Mouse (Mus musculus) adrenal gland, postnatal 14 days (tissue): ENCODE measurements around the gene Trip11. TPM values are rescaled to one million over a fixed set of nuclear protein-coding genes. Genes with fewer than 3 reads are reported as not detected.
A peak's percentile ranks its signal among the peaks of the same experiment; 100 is the strongest.

ENCODE experiments used
- DNase-seq: peaks from one replicate; pipeline ENCODE4 v3.0.0; 2021; ENCODE audit warnings: mixed read lengths
- total RNA-seq: library from RNA; stranded (reverse); gene quantifications from 2 replicates; pipeline ENCODE4 v1.2.3, GENCODE M21; 2021

Trip11 gene
- total RNA-seq, 1 experiment from 2014 or later: 37.3 TPM

DNA sequence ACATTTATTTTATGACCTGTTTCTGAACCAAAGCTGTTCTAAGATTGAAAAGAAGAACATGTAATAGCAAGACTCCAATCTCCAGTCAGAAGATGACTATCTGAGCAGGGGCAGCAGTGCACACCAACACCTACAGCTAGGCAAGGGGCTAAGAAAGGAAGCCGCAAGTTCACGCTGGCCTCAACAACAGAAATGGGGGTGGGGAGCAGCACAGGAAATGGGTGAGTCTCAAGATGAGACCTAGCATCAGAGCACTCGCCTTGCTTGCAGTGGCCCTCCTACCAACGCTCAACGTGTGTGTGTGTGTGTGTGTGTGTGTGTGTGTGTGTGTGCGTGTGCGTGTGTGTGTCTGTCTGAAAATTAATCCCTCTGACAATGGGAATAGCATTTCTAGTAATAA, 16.0 kb downstream of the Trip11 start:
- DNase-seq: no peak

DNA sequence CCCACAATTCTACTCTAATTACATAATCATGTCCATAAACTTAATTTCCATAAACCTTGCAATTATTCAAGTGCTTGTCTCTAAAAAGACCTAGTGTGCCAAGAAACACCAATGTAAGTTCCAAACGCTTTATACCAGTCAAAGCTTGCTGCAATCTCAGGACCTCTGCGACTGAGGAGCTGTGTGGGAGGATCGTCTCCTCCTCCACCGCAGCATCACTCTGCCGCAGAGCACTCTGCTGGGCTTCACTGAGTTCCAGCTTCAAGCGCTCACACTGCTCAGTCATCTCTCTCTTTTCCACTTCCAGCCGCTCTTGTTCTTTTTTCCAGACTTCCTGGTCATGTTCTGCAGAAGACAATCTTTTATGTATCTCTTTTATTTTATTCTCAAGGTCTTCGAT, 19.8 kb downstream of the Trip11 start:
- no peak for DNase-seq

- DNase-seq: no peak
Measured at GRCm38 (mm10) chr12:101892832-101893231, 20.2 kb downstream of the Trip11 start.

- DNase-seq: no peak
Measured at GRCm38 (mm10) chr12:101891066-101891465, 22.0 kb downstream of the Trip11 start.

- no peak for DNase-seq
Measured at GRCm38 (mm10) chr12:101889351-101889750, 23.7 kb downstream of the Trip11 start.

GRCm38 (mm10) chr12:101888312-101888711, 24.8 kb downstream of the Trip11 start:
- DNase-seq: no peak

GRCm38 (mm10) chr12:101884926-101885325, 28.1 kb downstream of the Trip11 start:
- no peak for DNase-seq

GRCm38 (mm10) chr12:101876374-101876773, 36.7 kb downstream of the Trip11 start:
- no peak for DNase-seq

GRCm38 (mm10) chr12:101875107-101875506, 38.0 kb downstream of the Trip11 start:
- DNase-seq: no peak

GRCm38 (mm10) chr12:101862286-101862964, 50.6 kb downstream of the Trip11 start:
- no peak for DNase-seq

DNA sequence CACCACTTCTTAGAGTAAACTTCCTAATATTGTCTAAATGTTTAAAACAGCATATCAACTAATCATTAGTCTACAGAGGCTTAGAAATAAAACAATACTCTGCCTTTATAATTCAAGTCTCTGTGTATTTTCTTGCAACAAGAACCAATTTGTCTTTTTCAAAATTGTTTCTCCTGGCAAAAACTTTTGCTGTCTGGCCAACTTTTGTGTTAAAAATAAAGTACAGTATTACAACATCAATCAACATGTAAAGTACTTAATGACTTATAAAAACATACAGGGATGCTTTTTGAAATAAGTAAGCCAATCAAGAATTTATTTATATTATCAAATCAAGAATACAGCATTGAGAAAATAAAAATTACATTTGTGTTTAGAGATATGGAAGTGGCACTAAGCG, 52.8 kb downstream of the Trip11 start:
- no peak for DNase-seq

DNA sequence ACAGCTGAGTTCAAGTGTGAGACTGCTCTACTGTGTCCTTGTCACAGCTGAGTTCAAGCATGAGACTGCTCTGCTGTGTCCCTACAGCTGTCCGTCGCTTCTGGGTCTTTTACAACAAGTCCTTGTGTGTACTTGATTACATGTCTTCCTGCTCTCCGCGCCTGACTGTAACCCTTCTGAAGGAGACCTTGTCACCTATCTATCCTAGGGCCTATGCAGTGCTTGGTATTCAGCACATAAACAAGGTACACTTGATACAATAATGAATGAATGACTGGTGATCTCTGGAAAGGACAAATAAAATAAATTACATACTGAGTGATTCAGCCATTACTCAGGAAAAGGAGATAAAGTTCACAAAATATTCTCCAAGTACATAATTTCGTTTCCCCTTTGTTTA, 55.1 kb downstream of the Trip11 start:
- no peak for DNase-seq

DNA sequence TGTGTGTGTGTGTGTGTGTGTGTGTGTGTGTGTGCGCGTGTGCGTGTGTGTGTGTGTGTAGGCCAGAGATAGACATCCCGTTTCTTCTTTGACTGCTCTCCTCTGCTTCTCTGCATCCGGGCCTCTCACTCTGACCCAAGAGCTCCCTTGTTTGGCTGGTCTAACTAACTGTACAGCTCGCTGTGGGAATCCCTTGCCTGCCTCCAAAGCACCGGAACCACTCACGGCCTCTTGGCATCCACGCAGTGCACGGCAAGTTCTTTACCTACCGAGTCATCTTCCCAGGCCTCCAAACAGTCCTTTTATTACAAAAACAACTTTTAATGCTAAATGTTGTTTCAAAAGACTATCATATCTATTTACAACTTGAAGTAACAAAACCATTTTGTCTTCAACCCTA, 58.7 kb downstream of the Trip11 start:
- no peak for DNase-seq

- peak; percentile 35 for DNase-seq
Measured at GRCm38 (mm10) chr12:101851846-101852564, 61.1 kb downstream of the Trip11 start.

- DNase-seq: no peak
Measured at GRCm38 (mm10) chr12:101851314-101851713, 61.8 kb downstream of the Trip11 start.

DNA sequence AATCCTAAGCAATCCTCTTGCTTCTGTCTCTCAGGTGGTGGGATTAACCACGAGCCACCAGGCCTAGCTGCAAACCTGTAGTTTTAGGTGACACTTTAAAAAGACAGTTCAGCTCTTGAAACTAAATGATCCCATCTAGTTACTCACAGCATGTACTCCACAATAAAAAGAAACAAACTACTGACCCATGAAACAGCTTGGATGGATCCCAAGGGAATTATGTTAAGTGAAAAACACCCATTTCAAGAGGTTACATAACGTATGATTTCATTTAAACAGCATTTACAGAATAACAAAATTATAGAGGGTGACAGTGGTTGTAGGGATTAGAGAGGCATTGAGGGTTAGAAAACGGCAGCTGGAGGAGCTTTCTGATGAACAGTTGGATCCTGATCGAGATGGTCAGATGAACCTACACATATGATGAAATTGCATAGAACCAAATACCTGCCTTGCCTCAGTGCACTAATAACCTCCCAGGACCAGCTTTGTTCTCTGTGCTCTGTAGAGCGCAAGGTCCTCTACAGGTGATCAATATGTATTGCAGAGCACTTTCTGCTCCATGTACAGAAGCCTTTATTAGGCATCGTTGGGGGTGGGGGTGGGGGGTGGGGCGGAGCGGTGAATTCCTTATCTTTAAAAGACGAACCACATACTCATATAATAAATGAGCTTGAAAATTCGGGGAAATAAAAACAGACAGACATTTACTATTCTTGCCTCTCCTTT, 76.4 kb downstream of the Trip11 start:
- DNase-seq: no peak

- DNase-seq: no peak
Measured at GRCm38 (mm10) chr12:101834715-101835114, 78.4 kb downstream of the Trip11 start.

GRCm38 (mm10) chr12:101833776-101834175, 79.3 kb downstream of the Trip11 start:
- no peak for DNase-seq

- DNase-seq: no peak
Measured at GRCm38 (mm10) chr12:101833115-101833506, 80.0 kb downstream of the Trip11 start.

- DNase-seq: no peak
Measured at GRCm38 (mm10) chr12:101832179-101833114, 80.6 kb downstream of the Trip11 start.

GRCm38 (mm10) chr12:101831221-101831620, 81.8 kb downstream of the Trip11 start:
- DNase-seq: peak; percentile 25

- no peak for DNase-seq
Measured at GRCm38 (mm10) chr12:101823161-101823560, 89.9 kb downstream of the Trip11 start.
